Mouse (Mus musculus): ENCODE data around the gene Rab14. TPM values are rescaled to one million over a fixed set of nuclear protein-coding genes. Genes with fewer than 3 reads are reported as not detected.
A peak's percentile ranks its signal among the peaks of the same experiment; 100 is the strongest.

Gene Rab14
- polyA plus RNA-seq (2012; rRNA removed), result 166 and 169 TPM in 2 replicates

DNA sequence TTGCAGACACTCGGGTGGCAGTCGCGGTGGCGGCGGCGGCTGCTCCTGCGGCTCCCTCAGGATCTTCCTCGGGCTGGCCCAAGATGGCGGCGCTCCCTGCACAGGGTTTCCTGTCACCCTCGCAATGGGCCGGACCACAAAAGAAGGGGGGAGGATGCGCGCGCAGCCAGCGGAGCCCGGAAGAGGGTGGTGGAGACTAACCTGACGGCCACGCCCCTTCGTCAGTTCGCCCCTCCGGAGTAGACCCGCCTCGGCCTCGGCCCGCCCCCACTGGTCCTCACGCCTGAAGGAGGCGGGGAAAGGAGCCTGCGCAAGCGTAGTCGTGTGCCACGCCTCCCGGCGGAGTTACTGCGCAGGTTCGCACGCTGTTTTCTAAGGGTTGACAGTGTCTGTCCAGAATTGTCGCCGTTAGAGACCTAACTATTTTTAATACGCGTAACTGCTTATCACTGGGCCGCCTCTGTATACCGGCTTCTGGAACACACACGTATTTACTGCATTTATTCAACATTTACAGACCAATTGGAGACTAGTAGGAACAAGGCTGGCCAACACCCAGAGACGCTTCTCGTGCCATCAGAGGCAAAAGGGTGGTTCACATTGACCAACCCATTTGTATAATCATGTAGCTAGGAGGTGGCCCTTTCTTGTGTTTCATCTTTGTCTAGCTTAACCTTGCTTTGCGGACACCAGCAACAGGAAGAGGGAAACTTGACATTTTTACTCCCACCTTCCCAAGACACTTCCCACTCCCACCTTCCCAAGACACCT lies at the start of gene Rab14:
Gene Rab14, minus strand, starts transcription at position 223 of the 771 bp plus-strand sequence.
- no peak for TF ChIP-seq CTCF (IDR thresholded peaks at IDR 0.05; ENCODE audit: extremely low read depth, insufficient read depth, low read length)
- peak; percentile 96 for TF ChIP-seq POLR2A (IDR thresholded peaks at IDR 0.05; ENCODE audit: extremely low read depth, insufficient read depth, low read length)

GRCm38 (mm10) chr2:35247763-35248162 lies 46.8 kb upstream of the Rab14 start:
- TF ChIP-seq CTCF (IDR thresholded peaks at IDR 0.05; ENCODE audit: extremely low read depth, insufficient read depth, low read length), result no peak
- no peak for TF ChIP-seq POLR2A (IDR thresholded peaks at IDR 0.05; ENCODE audit: extremely low read depth, insufficient read depth, low read length)
- no peak overlapping the region for H3K27ac ChIP-seq (ENCODE audit: insufficient read depth, low read length)

More for the DNA sequence above, at the start of gene Rab14:
- Histone ChIP-seq H3K4me3 (ENCODE audit: insufficient read depth, low read length) (peak within 1 kb of the TSS; percentile 38), H3K4me1 (ENCODE audit: control insufficient read depth, insufficient read depth, low read length) (peaks cover 6% of the 10 kb centered on the region), H3K27ac (ENCODE audit: insufficient read depth, low read length) (peak within 1 kb of the TSS; percentile 94)

DNA sequence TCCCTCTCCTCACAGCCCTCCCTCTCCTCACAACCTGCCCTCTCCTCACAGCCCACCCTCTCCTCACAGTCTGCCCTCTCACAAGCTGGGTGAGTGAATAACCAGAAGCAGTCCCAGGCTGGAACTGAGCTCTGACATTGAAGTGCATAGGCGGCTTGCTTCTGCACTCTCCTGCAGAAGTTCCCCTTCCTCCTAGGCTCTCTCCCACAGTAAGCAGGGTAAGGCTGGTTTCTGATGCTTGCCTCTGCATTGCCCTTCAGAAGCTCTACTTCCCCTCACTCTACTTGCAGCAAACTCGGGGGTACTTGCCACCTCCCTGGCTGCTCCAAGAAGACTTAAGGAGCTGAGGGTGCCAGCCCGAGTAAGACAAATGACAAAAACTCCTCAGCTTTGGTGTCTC lies 43.3 kb upstream of the Rab14 start:
- Histone ChIP-seq H3K27ac (ENCODE audit: insufficient read depth, low read length) (no peak overlapping the region), H3K4me1 (ENCODE audit: control insufficient read depth, insufficient read depth, low read length) (no peaks in the 10 kb centered on the region), H3K4me3 (ENCODE audit: insufficient read depth, low read length) (no peak overlapping the region)
- TF ChIP-seq CTCF (IDR thresholded peaks at IDR 0.05; ENCODE audit: extremely low read depth, insufficient read depth, low read length) (no peak), POLR2A (IDR thresholded peaks at IDR 0.05; ENCODE audit: extremely low read depth, insufficient read depth, low read length) (no peak)

More at GRCm38 (mm10) chr2:35247763-35248162, 46.8 kb upstream of the Rab14 start:
- Histone ChIP-seq H3K4me3 (ENCODE audit: insufficient read depth, low read length) (no peak overlapping the region), H3K4me1 (ENCODE audit: control insufficient read depth, insufficient read depth, low read length) (no peaks in the 10 kb centered on the region)

DNA sequence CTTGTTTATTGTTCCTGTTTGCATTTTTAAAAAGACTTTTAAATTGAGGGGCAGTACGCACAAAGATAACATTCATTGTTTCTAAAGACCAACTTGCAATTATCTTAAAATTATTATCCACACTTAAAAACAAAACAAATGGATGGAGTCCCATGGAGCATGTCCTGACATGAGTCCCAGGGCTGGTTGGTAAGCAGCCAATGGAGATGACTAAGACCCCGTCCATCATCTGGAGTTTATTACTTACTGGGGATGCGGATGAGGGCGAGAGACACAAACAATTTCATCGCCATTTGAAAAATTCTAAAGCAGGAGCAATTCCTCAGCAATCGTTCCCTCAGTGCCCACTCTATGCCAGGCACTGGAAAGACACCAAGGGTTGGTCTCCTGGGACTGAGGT lies 34.1 kb upstream of the Rab14 start:
- H3K4me1 ChIP-seq (ENCODE audit: control insufficient read depth, insufficient read depth, low read length), result no peaks in the 10 kb centered on the region
- H3K27ac ChIP-seq (ENCODE audit: insufficient read depth, low read length), result no peak overlapping the region
- no peak overlapping the region for H3K4me3 ChIP-seq (ENCODE audit: insufficient read depth, low read length)
- no peak for TF ChIP-seq POLR2A (IDR thresholded peaks at IDR 0.05; ENCODE audit: extremely low read depth, insufficient read depth, low read length)
- TF ChIP-seq CTCF (IDR thresholded peaks at IDR 0.05; ENCODE audit: extremely low read depth, insufficient read depth, low read length), result no peak

DNA sequence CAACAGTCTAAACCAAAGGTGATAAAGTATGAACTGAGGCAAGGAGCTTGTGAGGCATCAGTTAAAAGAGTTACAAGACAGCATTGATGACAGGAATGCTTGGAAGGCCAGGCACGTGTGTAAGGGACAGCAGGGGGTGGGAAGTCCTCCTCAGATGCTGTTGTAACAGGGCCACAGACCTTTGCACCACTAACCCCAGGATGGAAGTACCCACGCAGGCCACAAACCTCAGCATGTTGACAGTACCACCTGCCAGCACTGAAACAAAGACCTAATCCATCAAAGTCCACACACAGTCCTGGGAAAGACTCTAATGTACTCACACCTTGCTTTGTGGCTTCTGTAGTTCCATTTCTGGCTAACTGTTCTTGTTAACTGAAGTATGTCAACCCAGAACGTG lies 33.0 kb upstream of the Rab14 start:
- no peak overlapping the region for H3K27ac ChIP-seq (ENCODE audit: insufficient read depth, low read length)
- no peak for TF ChIP-seq CTCF (IDR thresholded peaks at IDR 0.05; ENCODE audit: extremely low read depth, insufficient read depth, low read length)
- no peak for TF ChIP-seq POLR2A (IDR thresholded peaks at IDR 0.05; ENCODE audit: extremely low read depth, insufficient read depth, low read length)
- no peak overlapping the region for H3K4me3 ChIP-seq (ENCODE audit: insufficient read depth, low read length)
- no peaks in the 10 kb centered on the region for H3K4me1 ChIP-seq (ENCODE audit: control insufficient read depth, insufficient read depth, low read length)

- H3K27ac ChIP-seq (ENCODE audit: insufficient read depth, low read length), result no peak overlapping the region
- no peaks in the 10 kb centered on the region for H3K4me1 ChIP-seq (ENCODE audit: control insufficient read depth, insufficient read depth, low read length)
- no peak overlapping the region for H3K4me3 ChIP-seq (ENCODE audit: insufficient read depth, low read length)
- no peak for TF ChIP-seq POLR2A (IDR thresholded peaks at IDR 0.05; ENCODE audit: extremely low read depth, insufficient read depth, low read length)
- no peak for TF ChIP-seq CTCF (IDR thresholded peaks at IDR 0.05; ENCODE audit: extremely low read depth, insufficient read depth, low read length)
Measured at GRCm38 (mm10) chr2:35232595-35233445, 31.9 kb upstream of the Rab14 start.

DNA sequence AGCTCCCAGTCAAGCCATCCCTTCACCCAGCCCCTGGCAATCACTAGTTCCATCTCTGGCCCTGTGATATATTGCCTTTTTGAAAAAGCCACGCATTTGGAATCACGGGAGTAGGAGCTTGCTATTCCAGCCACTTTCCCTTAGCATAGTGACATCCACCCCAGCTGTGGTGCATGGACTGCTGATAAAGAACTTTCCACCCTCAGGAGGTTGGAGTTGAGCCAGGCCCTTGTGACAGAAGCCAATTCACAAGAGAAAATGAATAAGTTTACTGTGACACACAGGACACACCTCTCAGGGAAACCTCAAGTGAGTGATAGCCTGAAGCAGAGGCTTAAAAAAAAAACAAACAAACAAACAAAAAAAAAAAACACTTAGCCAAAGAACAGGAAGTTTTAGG lies 31.0 kb upstream of the Rab14 start:
- Histone ChIP-seq H3K4me1 (ENCODE audit: control insufficient read depth, insufficient read depth, low read length) (no peaks in the 10 kb centered on the region), H3K4me3 (ENCODE audit: insufficient read depth, low read length) (no peak overlapping the region), H3K27ac (ENCODE audit: insufficient read depth, low read length) (no peak overlapping the region)
- no peak for TF ChIP-seq POLR2A (IDR thresholded peaks at IDR 0.05; ENCODE audit: extremely low read depth, insufficient read depth, low read length)
- no peak for TF ChIP-seq CTCF (IDR thresholded peaks at IDR 0.05; ENCODE audit: extremely low read depth, insufficient read depth, low read length)

- no peaks in the 10 kb centered on the region for H3K4me1 ChIP-seq (ENCODE audit: control insufficient read depth, insufficient read depth, low read length)
- no peak for TF ChIP-seq POLR2A (IDR thresholded peaks at IDR 0.05; ENCODE audit: extremely low read depth, insufficient read depth, low read length)
- no peak for TF ChIP-seq CTCF (IDR thresholded peaks at IDR 0.05; ENCODE audit: extremely low read depth, insufficient read depth, low read length)
- no peak overlapping the region for H3K4me3 ChIP-seq (ENCODE audit: insufficient read depth, low read length)
- no peak overlapping the region for H3K27ac ChIP-seq (ENCODE audit: insufficient read depth, low read length)
Measured at GRCm38 (mm10) chr2:35230215-35230614, 29.3 kb upstream of the Rab14 start.

- H3K4me1 ChIP-seq (ENCODE audit: control insufficient read depth, insufficient read depth, low read length), result no peaks in the 10 kb centered on the region
- no peak overlapping the region for H3K4me3 ChIP-seq (ENCODE audit: insufficient read depth, low read length)
- no peak for TF ChIP-seq CTCF (IDR thresholded peaks at IDR 0.05; ENCODE audit: extremely low read depth, insufficient read depth, low read length)
Measured at GRCm38 (mm10) chr2:35228145-35228544, 27.2 kb upstream of the Rab14 start.

More at GRCm38 (mm10) chr2:35228145-35228544, 27.2 kb upstream of the Rab14 start:
- no peak overlapping the region for H3K27ac ChIP-seq (ENCODE audit: insufficient read depth, low read length)
